Mouse (Mus musculus) adipocyte (in vitro differentiated cells): ENCODE measurements around the gene Sik3.
"Not testable (repeated sequence)": the region's sequence is repeated elsewhere in the genome, so short reads cannot be mapped to it uniquely, and the experiment has no call there.

Experiments used
- DNase-seq: peaks from one replicate; pipeline ENCODE4 v3.0.0-alpha.2; 2016; ENCODE audit warnings: low spot score

The Sik3 gene

GRCm38 (mm10) chr9:46058065-46058464 is 45.4 kb downstream of the Sik3 start:
- DNase-seq = no peak

GRCm38 (mm10) chr9:46060249-46060648 is 47.6 kb downstream of the Sik3 start:
- no peak for DNase-seq

- peak; percentile 97 for DNase-seq
These were observed 49.2 kb downstream of the Sik3 start for GRCm38 (mm10) chr9:46061696-46062425.

- peak; percentile 22 for DNase-seq
These were observed 51.7 kb downstream of the Sik3 start for GRCm38 (mm10) chr9:46064331-46064730.

- peak; percentile 68 for DNase-seq
These were observed 54.1 kb downstream of the Sik3 start for GRCm38 (mm10) chr9:46066711-46067110.

- peak; percentile 64 for DNase-seq
These were observed 55.1 kb downstream of the Sik3 start for GRCm38 (mm10) chr9:46067691-46068090.

GRCm38 (mm10) chr9:46069013-46069412 is 56.4 kb downstream of the Sik3 start:
- DNase-seq = no peak

- DNase-seq = peak; percentile 44
These were observed 59.6 kb downstream of the Sik3 start for GRCm38 (mm10) chr9:46072101-46072835.

GRCm38 (mm10) chr9:46073443-46073842 is 60.8 kb downstream of the Sik3 start:
- peak; percentile 75 for DNase-seq

- DNase-seq = no peak
These were observed 63.0 kb downstream of the Sik3 start for GRCm38 (mm10) chr9:46075578-46075977.

GRCm38 (mm10) chr9:46082381-46082821 is 69.8 kb downstream of the Sik3 start:
- DNase-seq = no peak

GRCm38 (mm10) chr9:46083490-46083893 is 70.9 kb downstream of the Sik3 start:
- DNase-seq = no peak

- DNase-seq = no peak
These were observed 73.3 kb downstream of the Sik3 start for GRCm38 (mm10) chr9:46085898-46086297.

GRCm38 (mm10) chr9:46086826-46087225 is 74.2 kb downstream of the Sik3 start:
- DNase-seq = no peak

- DNase-seq = no peak
These were observed 74.8 kb downstream of the Sik3 start for GRCm38 (mm10) chr9:46087461-46087860.

GRCm38 (mm10) chr9:46088722-46089121 is 76.1 kb downstream of the Sik3 start:
- DNase-seq = no peak

GRCm38 (mm10) chr9:46090066-46090465 is 77.4 kb downstream of the Sik3 start:
- no peak for DNase-seq

GRCm38 (mm10) chr9:46091157-46091556 is 78.5 kb downstream of the Sik3 start:
- not testable (repeated sequence) for DNase-seq

GRCm38 (mm10) chr9:46092633-46093032 is 80.0 kb downstream of the Sik3 start:
- DNase-seq = no peak

- DNase-seq = no peak
These were observed 85.9 kb downstream of the Sik3 start for GRCm38 (mm10) chr9:46098360-46098985.

GRCm38 (mm10) chr9:46099107-46099506 is 86.5 kb downstream of the Sik3 start:
- no peak for DNase-seq

GRCm38 (mm10) chr9:46103154-46103553 is 90.5 kb downstream of the Sik3 start:
- DNase-seq = no peak

GRCm38 (mm10) chr9:46106105-46106504 is 93.5 kb downstream of the Sik3 start:
- no peak for DNase-seq
